Mouse (Mus musculus): Measurements from ENCODE around the gene Glp1r. TPM values are rescaled to one million over a fixed set of nuclear protein-coding genes. Genes with fewer than 3 reads are reported as not detected.

The Glp1r gene
- polyA plus RNA-seq, 1 experiment from 2014 or later: 17.8 TPM

DNA sequence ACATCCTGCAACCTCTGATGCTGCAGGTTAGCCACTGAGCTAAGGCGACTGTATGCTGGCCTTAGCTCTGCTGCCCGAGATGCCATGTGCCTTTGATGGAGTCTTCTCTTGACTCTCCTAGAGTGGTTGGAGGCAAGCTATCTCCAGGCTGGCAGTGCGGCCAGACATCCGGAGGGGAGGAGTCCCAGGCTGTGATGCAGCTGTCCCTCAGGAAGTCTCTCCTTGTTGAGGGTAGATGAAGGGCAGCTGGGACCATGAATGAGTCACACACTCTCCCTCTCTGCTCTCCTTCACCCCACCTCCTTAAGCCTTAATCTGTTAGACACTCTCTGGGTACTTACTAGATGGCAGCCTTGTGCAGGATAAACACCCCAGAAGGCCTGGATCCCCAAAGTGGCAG lies 6.0 kb downstream of the Glp1r start:
- peak; percentile 41 for ATAC-seq
- no peak overlapping the region for H3K4me3 ChIP-seq (ENCODE audit: low read depth, low read length)

DNA sequence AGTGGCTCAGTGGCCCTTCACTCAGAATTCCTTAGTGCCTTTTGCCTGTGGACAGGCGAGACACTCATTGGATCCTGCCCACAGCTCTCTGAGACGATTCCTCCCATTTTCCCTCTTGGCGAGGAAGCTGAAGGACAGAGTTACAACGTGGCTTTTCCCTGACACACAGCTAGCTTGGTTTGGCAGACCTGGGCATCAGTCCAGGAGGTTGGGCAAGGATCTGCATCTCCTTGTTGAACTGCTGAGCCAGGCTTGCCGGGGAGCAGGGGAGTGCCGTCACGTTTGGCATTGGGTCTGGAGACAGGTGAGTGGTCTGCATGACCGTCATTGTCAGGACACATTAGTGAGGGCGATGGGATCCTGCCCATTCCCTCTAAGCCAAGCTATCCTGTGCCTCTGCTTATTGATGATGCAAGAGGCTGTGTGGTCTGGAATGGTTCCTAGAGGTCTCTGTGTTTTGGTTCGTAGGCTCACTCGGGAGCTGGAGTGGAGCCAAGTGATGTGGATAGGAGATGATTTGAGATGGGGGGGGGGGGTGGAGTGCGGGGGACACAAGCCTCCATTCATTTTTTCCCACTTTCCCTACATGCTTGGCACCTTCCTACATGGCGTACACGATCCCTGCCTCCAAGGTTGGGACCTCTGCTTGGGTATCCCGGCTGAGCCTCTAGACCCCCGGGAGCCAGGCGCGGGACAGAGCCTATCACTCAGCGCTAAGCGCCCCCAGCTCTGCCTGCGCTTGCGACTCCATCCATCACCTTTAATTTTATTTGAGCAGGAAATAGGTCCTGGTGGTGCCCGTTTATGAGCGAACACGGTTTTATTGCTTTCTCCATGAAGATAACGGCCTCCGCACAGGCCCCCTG lies 9.5 kb downstream of the Glp1r start:
- Histone ChIP-seq H3K27me3 (replicated peaks; ENCODE audit: insufficient read depth, low read length) (no peaks in the 10 kb centered on the region), H3K27ac (ENCODE audit: low read length) (no peak overlapping the region), H3K9me3 (ENCODE audit: low read length) (no peaks in the 10 kb centered on the region), H3K4me2 (replicated peaks; ENCODE audit: low read depth, low read length) (no peak overlapping the region), H3K36me3 (ENCODE audit: insufficient read depth, low read length) (no peaks in the 10 kb centered on the region), H3K4me3 (ENCODE audit: low read depth, low read length) (no peak overlapping the region), H3K9ac (replicated peaks; ENCODE audit: low read depth) (no peak overlapping the region), H3K4me1 (ENCODE audit: insufficient read depth, low read depth, low read length) (no peaks in the 10 kb centered on the region)
- no peak for DNase-seq (ENCODE audit: low spot score)
- WGBS: 65% methylated on average over 26 of the region's 27 CpGs
- ATAC-seq: no peak
- TF ChIP-seq EP300 (IDR thresholded peaks at IDR 0.05): no peak
- no peak for TF ChIP-seq CTCF (IDR thresholded peaks at IDR 0.05)

More for the DNA sequence above, 6.0 kb downstream of the Glp1r start:
- H3K4me1 ChIP-seq (ENCODE audit: insufficient read depth, low read depth, low read length): no peaks in the 10 kb centered on the region
- DNase-seq (ENCODE audit: low spot score): peak; percentile 31
- no peaks in the 10 kb centered on the region for H3K36me3 ChIP-seq (ENCODE audit: insufficient read depth, low read length)
- H3K9me3 ChIP-seq (ENCODE audit: low read length): no peaks in the 10 kb centered on the region
- H3K4me2 ChIP-seq (replicated peaks; ENCODE audit: low read depth, low read length): no peak overlapping the region
- no peak overlapping the region for H3K27ac ChIP-seq (ENCODE audit: low read length)
- whole genome bisulfite sequencing: 38% methylated on average over 4 of the region's 4 CpGs
- TF ChIP-seq CTCF (IDR thresholded peaks at IDR 0.05) (no peak), EP300 (IDR thresholded peaks at IDR 0.05) (no peak)
- H3K27me3 ChIP-seq (replicated peaks; ENCODE audit: insufficient read depth, low read length): 0 out of 2 replicates have a peak, but pooled peaks cover 3% of the 10 kb centered on the region
- no peak overlapping the region for H3K9ac ChIP-seq (replicated peaks; ENCODE audit: low read depth)

DNA sequence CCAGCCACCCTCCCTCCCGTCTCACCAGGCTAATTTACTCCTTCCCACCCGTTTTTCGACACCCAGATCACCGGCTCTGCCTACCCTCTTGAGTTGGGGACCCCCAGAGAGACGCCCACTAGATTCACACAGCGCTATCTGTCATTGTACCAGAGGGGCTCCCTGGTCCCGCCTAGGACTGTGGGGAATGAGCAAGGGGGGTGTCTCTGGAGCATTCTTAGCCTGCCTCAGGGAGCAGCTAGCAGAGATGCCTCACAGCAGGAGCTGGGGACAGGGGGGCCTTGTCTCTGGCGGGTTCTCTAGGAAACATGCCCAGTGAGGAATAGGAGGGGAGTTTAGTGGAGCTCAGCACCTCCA lies 10.1 kb downstream of the Glp1r start:
- TF ChIP-seq EP300 (IDR thresholded peaks at IDR 0.05) (no peak), CTCF (IDR thresholded peaks at IDR 0.05) (no peak)
- DNase-seq (ENCODE audit: low spot score) (no peak), ATAC-seq (no peak)
- Histone ChIP-seq H3K4me1 (ENCODE audit: insufficient read depth, low read depth, low read length) (no peaks in the 10 kb centered on the region), H3K27ac (ENCODE audit: low read length) (no peak overlapping the region), H3K36me3 (ENCODE audit: insufficient read depth, low read length) (no peaks in the 10 kb centered on the region), H3K9ac (replicated peaks; ENCODE audit: low read depth) (no peak overlapping the region), H3K4me3 (ENCODE audit: low read depth, low read length) (no peak overlapping the region), H3K9me3 (ENCODE audit: low read length) (no peaks in the 10 kb centered on the region), H3K4me2 (replicated peaks; ENCODE audit: low read depth, low read length) (no peak overlapping the region), H3K27me3 (replicated peaks; ENCODE audit: insufficient read depth, low read length) (no peaks in the 10 kb centered on the region)
- 49% methylated on average over 8 of the region's 8 CpGs for WGBS

DNA sequence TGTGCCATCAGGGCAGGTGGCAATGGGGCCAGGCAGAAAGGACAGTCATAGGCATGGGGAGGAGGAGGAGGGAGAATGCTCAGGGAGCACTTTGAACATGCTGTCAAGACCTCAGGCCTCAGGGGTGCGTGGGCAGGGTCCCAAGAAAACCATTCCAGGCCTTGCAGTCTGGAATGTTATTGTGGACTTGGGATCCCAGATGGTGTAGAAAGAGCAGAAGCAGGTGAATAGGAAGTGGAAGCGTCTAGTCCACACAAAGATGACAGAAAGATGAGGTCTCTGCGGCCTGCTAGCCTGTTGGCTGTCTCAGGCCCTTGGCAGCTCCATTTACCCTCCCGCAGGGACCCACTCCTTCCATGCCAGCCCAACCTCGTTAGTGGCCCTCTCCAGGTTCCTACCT lies 10.9 kb downstream of the Glp1r start:
- WGBS: 63% methylated on average over 5 of the region's 5 CpGs
- no peaks in the 10 kb centered on the region for H3K9me3 ChIP-seq (ENCODE audit: low read length)
- no peaks in the 10 kb centered on the region for H3K36me3 ChIP-seq (ENCODE audit: insufficient read depth, low read length)

DNA sequence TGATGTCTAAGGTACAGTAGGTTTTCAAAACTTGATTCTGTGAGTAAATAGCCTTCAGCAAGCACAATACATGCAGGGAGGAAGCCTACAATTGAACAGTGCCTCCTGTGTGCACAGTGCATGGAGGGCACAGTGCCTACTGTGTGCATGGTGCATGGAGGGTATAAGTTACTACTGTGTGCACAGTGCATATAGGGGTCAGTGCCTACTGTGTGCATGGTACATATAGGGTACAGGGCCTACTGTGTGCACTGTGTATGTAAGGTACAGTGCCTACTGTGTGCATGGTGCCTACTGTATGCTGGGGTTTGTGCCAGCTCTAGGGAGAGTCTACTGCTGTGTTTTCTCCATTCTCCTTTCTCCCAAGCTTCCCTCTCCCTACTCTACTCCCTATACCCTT lies 12.6 kb downstream of the Glp1r start:
- TF ChIP-seq CTCF (IDR thresholded peaks at IDR 0.05) (no peak), EP300 (IDR thresholded peaks at IDR 0.05) (no peak)
- H3K9ac ChIP-seq (replicated peaks; ENCODE audit: low read depth): no peak overlapping the region
- H3K27ac ChIP-seq (ENCODE audit: low read length): no peak overlapping the region
- no peaks in the 10 kb centered on the region for H3K36me3 ChIP-seq (ENCODE audit: insufficient read depth, low read length)
- ATAC-seq: no peak
- H3K27me3 ChIP-seq (replicated peaks; ENCODE audit: insufficient read depth, low read length): no peaks in the 10 kb centered on the region
- H3K9me3 ChIP-seq (ENCODE audit: low read length): no peaks in the 10 kb centered on the region
- no peak overlapping the region for H3K4me3 ChIP-seq (ENCODE audit: low read depth, low read length)
- no peak overlapping the region for H3K4me2 ChIP-seq (replicated peaks; ENCODE audit: low read depth, low read length)
- H3K4me1 ChIP-seq (ENCODE audit: insufficient read depth, low read depth, low read length): no peaks in the 10 kb centered on the region
- DNase-seq (ENCODE audit: low spot score): no peak

More for the DNA sequence above, 10.9 kb downstream of the Glp1r start:
- no peak for DNase-seq (ENCODE audit: low spot score)
- Histone ChIP-seq H3K27ac (ENCODE audit: low read length) (no peak overlapping the region), H3K4me2 (replicated peaks; ENCODE audit: low read depth, low read length) (no peak overlapping the region), H3K4me3 (ENCODE audit: low read depth, low read length) (no peak overlapping the region), H3K4me1 (ENCODE audit: insufficient read depth, low read depth, low read length) (no peaks in the 10 kb centered on the region), H3K27me3 (replicated peaks; ENCODE audit: insufficient read depth, low read length) (no peaks in the 10 kb centered on the region), H3K9ac (replicated peaks; ENCODE audit: low read depth) (no peak overlapping the region)
- no peak for ATAC-seq
- TF ChIP-seq CTCF (IDR thresholded peaks at IDR 0.05) (no peak), EP300 (IDR thresholded peaks at IDR 0.05) (no peak)

DNA sequence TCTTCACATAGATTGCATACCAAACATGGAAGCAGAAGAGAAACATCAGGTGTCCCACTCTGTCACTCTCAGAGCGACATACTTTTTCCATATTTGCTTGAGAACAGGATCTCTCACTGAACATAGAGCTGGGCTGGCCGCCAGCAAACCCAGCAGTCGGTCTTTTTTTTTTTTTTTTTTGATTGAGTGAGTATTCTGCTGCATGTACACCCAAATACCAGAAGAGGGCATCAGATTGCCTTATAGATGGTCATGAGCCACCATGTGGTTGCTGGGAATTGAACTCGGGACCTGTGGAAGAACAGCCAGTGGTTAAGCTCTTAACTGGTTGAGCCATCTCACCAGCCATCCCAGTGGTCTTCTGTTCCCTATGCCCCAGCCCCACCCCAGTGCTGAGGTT lies 21.9 kb downstream of the Glp1r start:
- ATAC-seq (no peak), DNase-seq (ENCODE audit: low spot score) (peak; percentile 20)
- no peak overlapping the region for H3K4me2 ChIP-seq (replicated peaks; ENCODE audit: low read depth, low read length)
- H3K9me3 ChIP-seq (ENCODE audit: low read length): no peaks in the 10 kb centered on the region
- no peak overlapping the region for H3K9ac ChIP-seq (replicated peaks; ENCODE audit: low read depth)
- WGBS: 37% methylated on average over 4 of the region's 4 CpGs
- no peaks in the 10 kb centered on the region for H3K4me1 ChIP-seq (ENCODE audit: insufficient read depth, low read depth, low read length)
- H3K27ac ChIP-seq (ENCODE audit: low read length): no peak overlapping the region
- TF ChIP-seq CTCF (IDR thresholded peaks at IDR 0.05) (no peak), EP300 (IDR thresholded peaks at IDR 0.05) (no peak)
- no peak overlapping the region for H3K4me3 ChIP-seq (ENCODE audit: low read depth, low read length)
- no peaks in the 10 kb centered on the region for H3K27me3 ChIP-seq (replicated peaks; ENCODE audit: insufficient read depth, low read length)
- no peaks in the 10 kb centered on the region for H3K36me3 ChIP-seq (ENCODE audit: insufficient read depth, low read length)

Measured in lung, postnatal 0 days (tissue).